Mouse (Mus musculus) embryonic facial prominence, embryonic 14.5 days (tissue): ENCODE results near the gene Ncam1. TPM values are rescaled to one million over a fixed set of nuclear protein-coding genes. Genes with fewer than 3 reads are reported as not detected.

Source experiments
- ATAC-seq: fragments of 200-750 bp; cut with Nextera tagmentation; 2 replicates; pipeline ENCODE4 v1.8.0; 2017; ENCODE audit warnings: low read depth, moderate number of reproducible peaks, moderate TSS enrichment
- DNase-seq: peaks from one replicate; pipeline ENCODE4 v3.0.0-alpha.2; 2015; ENCODE audit warnings: low spot score
- H3K27ac ChIP-seq: fragments of 300-500 bp; sonication (generic); replicated peaks from 2 replicates; pipeline ENCODE4 v1.5.1; 2014; ENCODE audit warnings: low read depth, mild to moderate bottlenecking, low read length, moderate library complexity
- H3K27me3 ChIP-seq: fragments of 300-500 bp; sonication (generic); replicated peaks from 2 replicates; pipeline ENCODE4 v1.6.1; 2014; ENCODE audit warnings: low read length; ENCODE audit not compliant: control insufficient read depth, insufficient read depth
- H3K36me3 ChIP-seq: fragments of 300-500 bp; sonication (generic); 2 replicates; pipeline ENCODE4 v1.6.1; 2014; ENCODE audit warnings: low read length, mixed read lengths; ENCODE audit not compliant: control insufficient read depth, insufficient read depth
- H3K4me1 ChIP-seq: fragments of 300-500 bp; sonication (generic); 2 replicates; pipeline ENCODE4 v1.6.1; 2014; ENCODE audit warnings: antibody characterized with exemption, low read length; ENCODE audit not compliant: control insufficient read depth, insufficient read depth
- H3K4me2 ChIP-seq: fragments of 300-500 bp; sonication (generic); 2 replicates; pipeline ENCODE4 v1.6.1; 2014; ENCODE audit warnings: low read depth, mild to moderate bottlenecking, low read length, moderate library complexity, mixed read lengths
- H3K4me3 ChIP-seq: fragments of 300-500 bp; sonication (generic); 2 replicates; pipeline ENCODE4 v1.5.1; 2014; ENCODE audit warnings: low read depth, mild to moderate bottlenecking, low read length
- H3K9ac ChIP-seq: fragments of 300-500 bp; sonication (generic); 2 replicates; pipeline ENCODE4 v1.6.1; 2014; ENCODE audit warnings: low read depth, mild to moderate bottlenecking, low read length, moderate library complexity, mixed read lengths
- H3K9me3 ChIP-seq: fragments of 300-500 bp; sonication (generic); 2 replicates; pipeline ENCODE4 v1.6.1; 2016; ENCODE audit warnings: low read length; ENCODE audit not compliant: control insufficient read depth
- WGBS: fragments of 180-500 bp; shearing (Covaris S2); extraction: QIAGEN DNeasy Blood & Tissue Kit; methylation state at CpG from one replicate; pipeline ENCODE4 v1.1.7; 2014; 5-methylcytosine and 5-hydroxymethylcytosine counted together
- polyA plus RNA-seq: library from polyadenylated mRNA; unstranded; fragments of >200 nt; fragmentation: Nextera tagmentation; extraction: Ambion mirVana; gene quantifications from 2 replicates; pipeline ENCODE4 v1.2.1, GENCODE M21; 2014

Ncam1 gene
- polyA plus RNA-seq, 1 experiment from 2014 or later: 104 TPM

GRCm38 (mm10) chr9:49661480-49661879 lies 137.2 kb downstream of the Ncam1 start:
- Histone ChIP-seq H3K4me1 (0 out of 2 replicates have a peak, but pooled peaks cover 9% of the 10 kb centered on the region), H3K27ac (no peak overlapping the region), H3K9me3 (no peaks in the 10 kb centered on the region), H3K9ac (no peak overlapping the region), H3K27me3 (no peaks in the 10 kb centered on the region), H3K4me2 (no peak overlapping the region), H3K4me3 (no peak overlapping the region), H3K36me3 (no peaks in the 10 kb centered on the region)
- 85% methylated on average over 2 of the region's 2 CpGs for WGBS
- ATAC-seq (no peak), DNase-seq (no peak)

GRCm38 (mm10) chr9:49658381-49658856 lies 140.3 kb downstream of the Ncam1 start:
- 0 out of 2 replicates have a peak, but pooled peaks cover 3% of the 10 kb centered on the region for H3K4me1 ChIP-seq
- H3K9ac ChIP-seq: no peak overlapping the region
- H3K9me3 ChIP-seq: no peaks in the 10 kb centered on the region
- no peaks in the 10 kb centered on the region for H3K36me3 ChIP-seq
- no peak for DNase-seq
- no peaks in the 10 kb centered on the region for H3K27me3 ChIP-seq
- no peak overlapping the region for H3K27ac ChIP-seq
- no peak overlapping the region for H3K4me3 ChIP-seq
- H3K4me2 ChIP-seq: no peak overlapping the region
- no peak for ATAC-seq
- WGBS: 85% methylated on average over 4 of the region's 4 CpGs

DNA sequence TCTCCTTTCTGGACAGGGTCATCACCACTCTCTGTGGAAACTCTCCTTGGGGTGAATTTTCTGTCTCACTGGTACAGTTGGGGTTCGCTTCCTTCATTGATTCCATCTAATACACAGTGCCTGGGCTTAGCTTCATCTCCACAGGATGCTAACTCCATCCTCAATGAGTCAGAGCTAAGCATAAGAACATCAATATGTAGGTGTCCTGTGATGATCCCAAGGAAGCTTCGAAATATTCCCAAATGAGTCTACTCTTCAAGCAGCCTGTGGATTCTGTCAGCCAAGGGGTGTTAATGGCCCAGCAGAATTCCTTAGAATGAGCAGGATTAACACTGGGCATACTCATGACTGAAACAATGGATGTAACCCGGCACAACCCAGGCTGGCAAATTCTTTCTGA lies 144.3 kb downstream of the Ncam1 start:
- H3K36me3 ChIP-seq: no peaks in the 10 kb centered on the region
- DNase-seq (no peak), ATAC-seq (0 out of 2 replicates have a peak, but pooled peaks have one; percentile 44)
- H3K27me3 ChIP-seq: no peaks in the 10 kb centered on the region
- H3K27ac ChIP-seq: no peak overlapping the region
- no peak overlapping the region for H3K9ac ChIP-seq
- H3K4me1 ChIP-seq: no peaks in the 10 kb centered on the region
- WGBS: 84% methylated on average over 3 of the region's 3 CpGs
- no peaks in the 10 kb centered on the region for H3K9me3 ChIP-seq
- no peak overlapping the region for H3K4me2 ChIP-seq
- no peak overlapping the region for H3K4me3 ChIP-seq

GRCm38 (mm10) chr9:49653478-49654245 lies 145.1 kb downstream of the Ncam1 start:
- no peak for DNase-seq
- no peak overlapping the region for H3K9ac ChIP-seq
- H3K9me3 ChIP-seq: 0 out of 2 replicates have a peak, but pooled peaks cover 6% of the 10 kb centered on the region
- no peak overlapping the region for H3K27ac ChIP-seq
- H3K4me3 ChIP-seq: no peak overlapping the region
- no peaks in the 10 kb centered on the region for H3K27me3 ChIP-seq
- ATAC-seq: no peak
- no peak overlapping the region for H3K4me2 ChIP-seq
- no peaks in the 10 kb centered on the region for H3K36me3 ChIP-seq
- WGBS: 81% methylated on average over 9 of the region's 9 CpGs
- no peaks in the 10 kb centered on the region for H3K4me1 ChIP-seq

DNA sequence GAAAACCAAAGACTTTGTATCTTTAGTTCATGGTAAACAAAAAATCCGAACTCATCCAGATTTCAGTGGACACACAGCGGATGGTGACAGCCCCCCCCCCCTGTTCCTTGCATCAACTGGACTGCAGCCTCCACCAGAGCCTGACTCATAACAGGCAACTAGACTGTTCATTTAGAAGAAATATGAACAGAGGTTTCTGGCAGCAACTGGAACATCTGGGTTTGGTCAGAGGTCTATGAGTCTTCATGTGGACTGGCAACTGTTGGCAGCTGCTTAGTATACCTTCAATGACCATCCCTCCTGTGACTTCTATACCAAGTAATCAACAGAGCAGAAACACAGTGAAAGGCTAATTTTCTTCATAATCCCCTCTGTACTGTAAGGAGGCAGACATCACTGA lies 154.4 kb downstream of the Ncam1 start:
- Histone ChIP-seq H3K4me2 (no peak overlapping the region), H3K9me3 (peaks cover 11% of the 10 kb centered on the region), H3K27ac (no peak overlapping the region), H3K4me1 (no peaks in the 10 kb centered on the region), H3K27me3 (no peaks in the 10 kb centered on the region), H3K36me3 (peaks cover 6% of the 10 kb centered on the region; the same call in 1 of the 2 replicates), H3K9ac (no peak overlapping the region), H3K4me3 (no peak overlapping the region)
- DNase-seq (no peak), ATAC-seq (no peak)
- 96% methylated on average over 2 of the region's 2 CpGs for WGBS

DNA sequence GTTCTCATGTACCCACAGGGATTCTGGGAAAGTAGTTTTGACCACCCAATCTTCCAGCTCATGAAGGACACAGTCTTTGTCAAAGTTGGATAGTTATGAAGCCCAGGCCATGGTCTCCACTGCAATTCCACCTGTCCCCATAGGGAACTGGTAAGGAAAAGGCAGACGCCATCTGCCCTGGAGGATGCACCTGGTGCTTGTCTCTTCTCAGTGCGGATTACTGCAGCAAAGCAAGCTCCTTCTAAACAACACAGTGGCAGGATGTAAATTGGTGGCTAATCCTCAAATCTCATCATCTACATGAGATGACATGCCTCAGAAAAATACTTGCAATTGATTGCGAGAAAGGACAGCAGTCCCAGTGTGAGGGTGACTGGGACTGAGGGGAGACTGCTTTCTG lies 158.0 kb downstream of the Ncam1 start:
- H3K27me3 ChIP-seq: no peaks in the 10 kb centered on the region
- H3K9ac ChIP-seq: no peak overlapping the region
- no peak overlapping the region for H3K4me3 ChIP-seq
- H3K36me3 ChIP-seq: no peaks in the 10 kb centered on the region
- H3K4me1 ChIP-seq: no peaks in the 10 kb centered on the region
- DNase-seq (no peak), ATAC-seq (no peak)
- 91% methylated on average over 3 of the region's 3 CpGs for WGBS
- H3K9me3 ChIP-seq: no peaks in the 10 kb centered on the region
- no peak overlapping the region for H3K27ac ChIP-seq
- H3K4me2 ChIP-seq: no peak overlapping the region

GRCm38 (mm10) chr9:49640142-49640541 lies 158.6 kb downstream of the Ncam1 start:
- 68% methylated on average over 8 of the region's 8 CpGs for WGBS
- DNase-seq (no peak), ATAC-seq (no peak)
- Histone ChIP-seq H3K4me2 (no peak overlapping the region), H3K9ac (no peak overlapping the region), H3K27me3 (no peaks in the 10 kb centered on the region), H3K4me1 (no peaks in the 10 kb centered on the region), H3K4me3 (no peak overlapping the region), H3K9me3 (no peaks in the 10 kb centered on the region), H3K36me3 (no peaks in the 10 kb centered on the region), H3K27ac (no peak overlapping the region)

DNA sequence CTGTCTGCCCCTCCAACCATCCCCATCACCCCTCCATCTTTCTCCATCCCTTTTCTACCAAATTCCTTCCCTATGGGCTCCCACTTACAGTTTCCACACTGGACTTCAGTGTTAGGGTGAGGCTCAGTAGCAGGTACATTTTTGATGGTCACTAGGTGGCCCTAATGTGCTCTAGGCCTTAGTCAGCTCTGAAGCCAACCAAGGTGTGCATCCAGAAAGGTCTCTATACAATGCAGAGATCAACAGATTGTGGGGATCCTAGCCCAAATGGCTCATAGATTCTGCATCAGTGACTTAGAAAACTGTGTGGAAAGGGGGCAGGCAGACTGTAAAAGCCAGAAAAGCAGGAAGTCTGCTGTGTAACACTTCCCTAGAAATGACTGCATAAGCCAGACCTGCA lies 160.8 kb downstream of the Ncam1 start:
- no peak for DNase-seq
- ATAC-seq: no peak
- Histone ChIP-seq H3K27me3 (no peaks in the 10 kb centered on the region), H3K9ac (no peak overlapping the region), H3K4me1 (no peaks in the 10 kb centered on the region), H3K4me2 (no peak overlapping the region), H3K36me3 (no peaks in the 10 kb centered on the region), H3K27ac (no peak overlapping the region), H3K4me3 (no peak overlapping the region), H3K9me3 (no peaks in the 10 kb centered on the region)
